Mouse (Mus musculus) kidney, embryonic 15.5 days (tissue): ENCODE measurements around the gene Vstm2a. TPM values are rescaled to one million over a fixed set of nuclear protein-coding genes. Genes with fewer than 3 reads are reported as not detected.

Experiments
- ATAC-seq: fragments of 200-750 bp; cut with Nextera tagmentation; replicated peaks from 2 replicates; pipeline ENCODE4 v1.8.0; 2017; ENCODE audit warnings: moderate TSS enrichment; ENCODE audit not compliant: low FRiP score
- H3K27ac ChIP-seq: fragments of 300-500 bp; sonication (generic); 2 replicates; pipeline ENCODE4 v1.5.1; 2015; ENCODE audit warnings: mild to moderate bottlenecking, inconsistent platforms
- H3K27me3 ChIP-seq: fragments of 300-500 bp; sonication (generic); 2 replicates; pipeline ENCODE4 v1.6.1; 2015; ENCODE audit warnings: inconsistent platforms
- H3K36me3 ChIP-seq: fragments of 300-500 bp; sonication (generic); 2 replicates; pipeline ENCODE4 v1.6.1; 2015; ENCODE audit warnings: inconsistent platforms
- H3K4me1 ChIP-seq: fragments of 300-500 bp; sonication (generic); 2 replicates; pipeline ENCODE4 v1.6.1; 2015; ENCODE audit warnings: inconsistent platforms
- H3K4me2 ChIP-seq: fragments of 300-500 bp; sonication (generic); 2 replicates; pipeline ENCODE4 v1.6.1; 2015; ENCODE audit warnings: moderate library complexity, mild to moderate bottlenecking, inconsistent platforms
- H3K4me3 ChIP-seq: fragments of 300-500 bp; sonication (generic); replicated peaks from 2 replicates; pipeline ENCODE4 v1.5.1; 2015; ENCODE audit warnings: mild to moderate bottlenecking, inconsistent platforms
- H3K9ac ChIP-seq: fragments of 300-500 bp; sonication (generic); 2 replicates; pipeline ENCODE4 v1.6.1; 2015; ENCODE audit warnings: mild to moderate bottlenecking, inconsistent platforms
- H3K9me3 ChIP-seq: fragments of 300-500 bp; sonication (generic); replicated peaks from 2 replicates; pipeline ENCODE4 v1.6.1; 2016; ENCODE audit warnings: inconsistent platforms
- whole genome bisulfite sequencing: fragments of 180-500 bp; shearing (Covaris S2); methylation state at CpG from one replicate; pipeline ENCODE4 v1.1.7; 2015; ENCODE audit warnings: mixed read lengths; 5-methylcytosine and 5-hydroxymethylcytosine counted together
- polyA plus RNA-seq: library from polyadenylated mRNA; unstranded; fragments of >200 nt; fragmentation: Nextera tagmentation; extraction: Ambion mirVana; gene quantifications from 2 replicates; pipeline ENCODE4 v1.2.1, GENCODE M21; 2015

Gene Vstm2a
- 0.35 and 0.68 TPM in 2 replicates for polyA plus RNA-seq

GRCm38 (mm10) chr11:16257473-16257921 is at the start of gene Vstm2a:
Gene Vstm2a, plus strand, starts transcription at chr11:16257724.
- peak within 1 kb of the TSS; percentile 56 for H3K4me3 ChIP-seq
- WGBS, result under 1% methylated on average over 44 of the region's 44 CpGs
- peak; percentile 76 for ATAC-seq
- H3K27me3 ChIP-seq, result peaks cover 44% of the 10 kb centered on the region
- H3K36me3 ChIP-seq, result no peaks in the 10 kb centered on the region
- H3K4me1 ChIP-seq, result peaks cover 24% of the 10 kb centered on the region
- H3K9ac ChIP-seq, result peak within 1 kb of the TSS; percentile 35
- no peak within 1 kb of the TSS for H3K27ac ChIP-seq
- no peaks in the 10 kb centered on the region for H3K9me3 ChIP-seq
- H3K4me2 ChIP-seq, result peak within 1 kb of the TSS; percentile 96

- peaks cover 44% of the 10 kb centered on the region for H3K27me3 ChIP-seq
- 33% methylated on average over 7 of the region's 7 CpGs for WGBS
- no peak for ATAC-seq
- no peaks in the 10 kb centered on the region for H3K36me3 ChIP-seq
- peaks cover 24% of the 10 kb centered on the region for H3K4me1 ChIP-seq
- no peak overlapping the region for H3K27ac ChIP-seq
- H3K4me3 ChIP-seq, result peak overlapping the region; percentile 56
- H3K9me3 ChIP-seq, result no peaks in the 10 kb centered on the region
- peak overlapping the region; percentile 35; the same call in 1 of the 2 replicates for H3K9ac ChIP-seq
- H3K4me2 ChIP-seq, result peak overlapping the region; percentile 96
These were observed 513 bp upstream of the Vstm2a start for GRCm38 (mm10) chr11:16257011-16257410.

- 43% methylated on average over 1 of the region's 1 CpGs for WGBS
- Histone ChIP-seq H3K9ac (no peak overlapping the region), H3K4me3 (no peak overlapping the region), H3K27ac (no peak overlapping the region), H3K9me3 (no peaks in the 10 kb centered on the region), H3K4me1 (peaks cover 24% of the 10 kb centered on the region), H3K36me3 (no peaks in the 10 kb centered on the region), H3K4me2 (no peak overlapping the region), H3K27me3 (peaks cover 44% of the 10 kb centered on the region)
- no peak for ATAC-seq
These were observed 776 bp downstream of the Vstm2a start for GRCm38 (mm10) chr11:16258300-16258699.

GRCm38 (mm10) chr11:16259876-16260275 is 2.4 kb downstream of the Vstm2a start:
- 15% methylated on average over 9 of the region's 9 CpGs for WGBS
- Histone ChIP-seq H3K36me3 (no peaks in the 10 kb centered on the region), H3K4me1 (peaks cover 24% of the 10 kb centered on the region), H3K27ac (no peak overlapping the region), H3K4me3 (no peak overlapping the region), H3K27me3 (peaks cover 44% of the 10 kb centered on the region), H3K9ac (no peak overlapping the region), H3K9me3 (no peaks in the 10 kb centered on the region), H3K4me2 (no peak overlapping the region)
- peak; percentile 46; the same call in 1 of the 2 replicates for ATAC-seq

GRCm38 (mm10) chr11:16260764-16261578 is 3.4 kb downstream of the Vstm2a start:
- Histone ChIP-seq H3K9me3 (no peaks in the 10 kb centered on the region), H3K36me3 (no peaks in the 10 kb centered on the region), H3K27me3 (peaks cover 44% of the 10 kb centered on the region), H3K9ac (peak overlapping the region; percentile 33; the same call in 1 of the 2 replicates), H3K4me2 (peak overlapping the region; percentile 81), H3K4me3 (peak overlapping the region; percentile 44), H3K4me1 (peaks cover 24% of the 10 kb centered on the region), H3K27ac (no peak overlapping the region)
- under 1% methylated on average over 40 of the region's 40 CpGs for WGBS
- ATAC-seq, result peak; percentile 89

- WGBS, result 98% methylated on average over 1 of the region's 1 CpGs
- H3K36me3 ChIP-seq, result no peaks in the 10 kb centered on the region
- no peak for ATAC-seq
These were observed 10.9 kb downstream of the Vstm2a start for GRCm38 (mm10) chr11:16268396-16268795.

GRCm38 (mm10) chr11:16290381-16290780 is 32.9 kb downstream of the Vstm2a start:
- Histone ChIP-seq H3K9me3 (no peaks in the 10 kb centered on the region), H3K4me2 (no peak overlapping the region), H3K4me1 (no peaks in the 10 kb centered on the region), H3K27me3 (no peaks in the 10 kb centered on the region), H3K36me3 (no peaks in the 10 kb centered on the region), H3K27ac (no peak overlapping the region), H3K4me3 (no peak overlapping the region), H3K9ac (no peak overlapping the region)
- 82% methylated on average over 1 of the region's 1 CpGs for WGBS
- ATAC-seq, result no peak

More at GRCm38 (mm10) chr11:16268396-16268795, 10.9 kb downstream of the Vstm2a start:
- Histone ChIP-seq H3K27ac (no peak overlapping the region), H3K9me3 (no peaks in the 10 kb centered on the region), H3K9ac (no peak overlapping the region), H3K27me3 (no peaks in the 10 kb centered on the region), H3K4me3 (no peak overlapping the region), H3K4me2 (no peak overlapping the region), H3K4me1 (no peaks in the 10 kb centered on the region)

GRCm38 (mm10) chr11:16292960-16293359 is 35.4 kb downstream of the Vstm2a start:
- Histone ChIP-seq H3K36me3 (no peaks in the 10 kb centered on the region), H3K4me2 (no peak overlapping the region), H3K27me3 (no peaks in the 10 kb centered on the region), H3K9ac (no peak overlapping the region), H3K4me1 (no peaks in the 10 kb centered on the region), H3K9me3 (no peaks in the 10 kb centered on the region), H3K4me3 (no peak overlapping the region), H3K27ac (no peak overlapping the region)
- ATAC-seq, result peak; percentile 58; the same call in 1 of the 2 replicates
- WGBS, result 52% methylated on average over 4 of the region's 4 CpGs

- no peaks in the 10 kb centered on the region for H3K36me3 ChIP-seq
- WGBS, result 54% methylated on average over 1 of the region's 1 CpGs
- H3K27me3 ChIP-seq, result no peaks in the 10 kb centered on the region
- H3K27ac ChIP-seq, result no peak overlapping the region
- no peak for ATAC-seq
- H3K9me3 ChIP-seq, result no peaks in the 10 kb centered on the region
- no peak overlapping the region for H3K4me2 ChIP-seq
- no peaks in the 10 kb centered on the region for H3K4me1 ChIP-seq
- H3K4me3 ChIP-seq, result no peak overlapping the region
- no peak overlapping the region for H3K9ac ChIP-seq
These were observed 39.0 kb downstream of the Vstm2a start for GRCm38 (mm10) chr11:16296521-16296920.

- no peak for ATAC-seq
- no peaks in the 10 kb centered on the region for H3K27me3 ChIP-seq
- no peak overlapping the region for H3K4me2 ChIP-seq
- H3K36me3 ChIP-seq, result no peaks in the 10 kb centered on the region
- H3K9ac ChIP-seq, result no peak overlapping the region
- 79% methylated on average over 1 of the region's 1 CpGs for WGBS
- no peak overlapping the region for H3K4me3 ChIP-seq
- no peak overlapping the region for H3K27ac ChIP-seq
- H3K4me1 ChIP-seq, result no peaks in the 10 kb centered on the region
- no peaks in the 10 kb centered on the region for H3K9me3 ChIP-seq
These were observed 42.0 kb downstream of the Vstm2a start for GRCm38 (mm10) chr11:16299492-16299891.

- Histone ChIP-seq H3K36me3 (no peaks in the 10 kb centered on the region), H3K4me1 (no peaks in the 10 kb centered on the region), H3K9me3 (no peaks in the 10 kb centered on the region), H3K4me2 (no peak overlapping the region), H3K9ac (no peak overlapping the region), H3K4me3 (no peak overlapping the region), H3K27me3 (no peaks in the 10 kb centered on the region), H3K27ac (no peak overlapping the region)
- peak; percentile 56; the same call in 1 of the 2 replicates for ATAC-seq
- WGBS, result 58% methylated on average over 1 of the region's 1 CpGs
These were observed 42.4 kb downstream of the Vstm2a start for GRCm38 (mm10) chr11:16299960-16300359.

GRCm38 (mm10) chr11:16300709-16301108 is 43.2 kb downstream of the Vstm2a start:
- H3K4me2 ChIP-seq, result no peak overlapping the region
- H3K9ac ChIP-seq, result no peak overlapping the region
- H3K9me3 ChIP-seq, result no peaks in the 10 kb centered on the region
- no peak overlapping the region for H3K27ac ChIP-seq
- no peak for ATAC-seq
- no peak overlapping the region for H3K4me3 ChIP-seq
- WGBS, result 64% methylated on average over 2 of the region's 2 CpGs
- H3K27me3 ChIP-seq, result no peaks in the 10 kb centered on the region
- no peaks in the 10 kb centered on the region for H3K4me1 ChIP-seq
- no peaks in the 10 kb centered on the region for H3K36me3 ChIP-seq
